Mouse (Mus musculus) forebrain, postnatal 0 days (tissue): ENCODE data around the gene Josd2. TPM values are rescaled to one million over a fixed set of nuclear protein-coding genes. Genes with fewer than 3 reads are reported as not detected.
A peak's percentile ranks its signal among the peaks of the same experiment; 100 is the strongest.

ENCODE experiments used
- ATAC-seq: fragments of 200-750 bp; cut with Nextera tagmentation; 2 replicates; pipeline ENCODE4 v1.8.0; 2017; ENCODE audit warnings: mild to moderate bottlenecking, moderate library complexity
- DNase-seq: peaks from one replicate; pipeline ENCODE4 v3.0.0-alpha.2; 2015
- H3K27ac ChIP-seq: fragments of 300-500 bp; sonication (generic); 2 replicates; pipeline ENCODE4 v1.5.1; 2014; ENCODE audit warnings: low read depth, mild to moderate bottlenecking, antibody characterized with exemption, low read length, moderate library complexity, mixed read lengths
- H3K27me3 ChIP-seq: fragments of 300-500 bp; sonication (generic); 2 replicates; pipeline ENCODE4 v1.6.1; 2014; ENCODE audit warnings: mild to moderate bottlenecking, low read length, mixed read lengths; ENCODE audit not compliant: insufficient read depth
- H3K36me3 ChIP-seq: fragments of 300-500 bp; sonication (generic); 2 replicates; pipeline ENCODE4 v1.6.1; 2014; ENCODE audit warnings: mild to moderate bottlenecking, moderate library complexity; ENCODE audit not compliant: insufficient read depth
- H3K4me1 ChIP-seq: fragments of 300-500 bp; sonication (generic); 2 replicates; pipeline ENCODE4 v1.6.1; 2014; ENCODE audit warnings: antibody characterized with exemption; ENCODE audit not compliant: insufficient read depth
- H3K4me2 ChIP-seq: fragments of 300-500 bp; sonication (generic); 2 replicates; pipeline ENCODE4 v1.6.1; 2014; ENCODE audit warnings: low read depth, mild to moderate bottlenecking, moderate library complexity
- H3K4me3 ChIP-seq: fragments of 300-500 bp; sonication (generic); 2 replicates; pipeline ENCODE4 v1.5.1; 2014; ENCODE audit warnings: low read depth, low read length, mixed read lengths
- H3K9ac ChIP-seq: fragments of 300-500 bp; sonication (generic); 2 replicates; pipeline ENCODE4 v1.6.1; 2014; ENCODE audit warnings: mild to moderate bottlenecking
- H3K9me3 ChIP-seq: fragments of 300-500 bp; sonication (generic); 2 replicates; pipeline ENCODE4 v1.6.1; 2016; ENCODE audit warnings: low read length
- CTCF ChIP-seq: sonication (generic); IDR thresholded peaks from 2 replicates; pipeline ENCODE4 v1.5.1; 2016; ENCODE audit warnings: antibody characterized with exemption, control low read depth, low read depth
- WGBS: fragments of 180-500 bp; shearing (Covaris S2); extraction: QIAGEN DNeasy Blood & Tissue Kit; methylation state at CpG from one replicate; pipeline ENCODE4 v1.1.7; 2014; 5-methylcytosine and 5-hydroxymethylcytosine counted together
- polyA plus RNA-seq: library from polyadenylated mRNA; unstranded; fragments of >200 nt; fragmentation: Nextera tagmentation; extraction: Ambion mirVana; gene quantifications from 2 replicates; pipeline ENCODE4 v1.2.1, GENCODE M21; 2015
- total RNA-seq: library from RNA; depleted of rRNA; stranded (reverse); fragments of >200 nt; gene quantifications from 2 replicates; pipeline ENCODE4 v1.2.3, GENCODE M21; 2014

Josd2 gene
- total and polyA plus RNA-seq, 2 experiments from 2014 or later: 27.6 to 28.6 TPM

DNA sequence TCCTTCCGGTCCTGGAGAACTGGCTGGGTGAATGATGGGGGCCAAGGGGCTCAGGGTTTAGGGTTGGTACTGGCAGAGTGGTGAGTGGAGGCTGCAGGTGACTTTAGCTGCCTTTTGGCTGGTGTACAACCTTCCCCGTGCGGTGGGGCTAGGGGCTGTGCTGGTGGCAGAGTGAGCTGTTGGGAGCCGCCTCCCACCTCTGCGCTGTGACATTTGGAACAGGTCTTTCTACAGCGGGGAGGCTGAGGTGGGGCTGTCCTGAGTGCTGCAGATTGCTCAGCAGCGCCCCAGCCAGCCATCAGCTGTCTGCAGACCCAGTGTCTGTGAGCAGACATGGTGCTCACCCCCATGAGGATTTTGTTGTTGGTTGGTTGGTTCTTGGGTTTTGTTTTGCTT, 22.3 kb upstream of the Josd2 start:
- peak overlapping the region; percentile 99 for H3K9ac ChIP-seq
- H3K4me3 ChIP-seq: peak overlapping the region; percentile 7; the same call in 1 of the 2 replicates
- no peak for TF ChIP-seq CTCF
- WGBS: 39% methylated on average over 7 of the region's 7 CpGs
- peak overlapping the region; percentile 29 for H3K27ac ChIP-seq
- H3K4me1 ChIP-seq: peaks cover 21% of the 10 kb centered on the region
- no peaks in the 10 kb centered on the region for H3K27me3 ChIP-seq
- ATAC-seq (no peak), DNase-seq (no peak)
- peak overlapping the region; percentile 92 for H3K4me2 ChIP-seq
- H3K36me3 ChIP-seq: peaks cover 60% of the 10 kb centered on the region
- no peaks in the 10 kb centered on the region for H3K9me3 ChIP-seq

DNA sequence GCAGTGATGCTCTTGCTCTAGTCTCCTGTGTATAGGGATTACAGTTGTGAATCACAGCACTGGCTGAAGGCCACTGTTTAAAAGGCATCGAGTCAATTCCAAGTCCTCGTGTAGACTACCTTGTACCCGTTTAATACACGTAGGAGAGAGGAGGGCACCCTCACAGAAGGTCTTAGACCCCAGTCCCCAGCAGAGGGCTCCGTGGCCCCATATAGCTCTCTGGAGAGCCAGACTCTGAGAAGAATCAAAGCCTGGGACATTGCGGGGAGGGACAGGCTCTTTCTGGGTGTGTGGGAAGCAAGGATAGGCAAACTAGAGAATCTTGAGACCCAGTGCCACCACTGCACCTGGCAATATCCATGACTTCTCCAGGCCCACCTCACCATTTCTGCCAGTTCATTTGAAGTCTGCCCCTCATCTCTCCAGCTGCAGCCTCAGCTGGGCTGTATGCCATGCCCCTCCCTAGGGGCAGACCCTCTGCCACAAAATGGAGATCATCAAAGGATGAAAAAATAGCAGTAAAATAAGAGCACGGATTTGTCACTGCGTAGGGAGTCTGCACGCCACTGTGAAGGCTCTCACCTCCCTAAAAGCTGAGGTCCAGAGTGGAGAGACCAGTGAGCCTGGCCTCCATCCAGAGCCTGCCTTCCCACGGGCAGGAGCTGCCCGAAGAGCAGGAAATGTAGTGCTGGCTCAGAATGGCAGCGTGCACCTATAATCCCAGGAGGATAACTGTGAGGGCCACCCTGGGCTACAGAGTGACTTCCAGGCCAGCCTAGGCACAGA, 21.5 kb upstream of the Josd2 start:
- TF ChIP-seq CTCF: no peak
- Histone ChIP-seq H3K9me3 (no peaks in the 10 kb centered on the region), H3K27ac (peak overlapping the region; percentile 15; the same call in 1 of the 2 replicates), H3K27me3 (no peaks in the 10 kb centered on the region), H3K36me3 (peaks cover 60% of the 10 kb centered on the region), H3K4me3 (no peak overlapping the region), H3K9ac (peak overlapping the region; percentile 99; the same call in 1 of the 2 replicates), H3K4me2 (peak overlapping the region; percentile 92), H3K4me1 (peaks cover 20% of the 10 kb centered on the region)
- WGBS: 30% methylated on average over 12 of the region's 12 CpGs
- DNase-seq: no peak
- no peak for ATAC-seq

DNA sequence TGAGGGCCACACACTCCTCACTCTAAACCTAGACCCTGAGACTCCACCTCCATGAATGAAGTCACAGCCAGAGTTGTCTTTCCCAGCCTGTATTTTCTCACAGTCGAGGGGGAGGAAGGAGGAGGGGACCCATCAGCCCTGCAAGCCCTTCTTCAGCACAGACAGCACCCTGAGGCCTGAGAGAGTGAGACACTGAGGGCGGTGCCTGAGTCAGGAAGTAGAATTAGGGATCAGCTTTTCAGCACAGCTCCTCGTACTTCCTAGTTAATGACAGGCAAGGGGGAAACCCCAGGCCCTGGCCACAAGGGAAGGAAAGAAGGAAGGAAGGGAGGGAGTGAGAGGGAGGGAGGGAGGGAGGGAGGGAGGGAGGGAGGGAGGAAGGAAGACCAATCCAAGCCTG, 14.5 kb upstream of the Josd2 start:
- no peaks in the 10 kb centered on the region for H3K27me3 ChIP-seq
- no peaks in the 10 kb centered on the region for H3K9me3 ChIP-seq
- ATAC-seq (no peak; the same call in 1 of the 2 replicates), DNase-seq (no peak)
- H3K4me2 ChIP-seq: no peak overlapping the region
- WGBS: 22% methylated on average over 3 of the region's 3 CpGs
- TF ChIP-seq CTCF: no peak
- no peaks in the 10 kb centered on the region for H3K4me1 ChIP-seq
- no peak overlapping the region for H3K27ac ChIP-seq
- peaks cover 53% of the 10 kb centered on the region for H3K36me3 ChIP-seq
- no peak overlapping the region for H3K4me3 ChIP-seq
- no peak overlapping the region for H3K9ac ChIP-seq

DNA sequence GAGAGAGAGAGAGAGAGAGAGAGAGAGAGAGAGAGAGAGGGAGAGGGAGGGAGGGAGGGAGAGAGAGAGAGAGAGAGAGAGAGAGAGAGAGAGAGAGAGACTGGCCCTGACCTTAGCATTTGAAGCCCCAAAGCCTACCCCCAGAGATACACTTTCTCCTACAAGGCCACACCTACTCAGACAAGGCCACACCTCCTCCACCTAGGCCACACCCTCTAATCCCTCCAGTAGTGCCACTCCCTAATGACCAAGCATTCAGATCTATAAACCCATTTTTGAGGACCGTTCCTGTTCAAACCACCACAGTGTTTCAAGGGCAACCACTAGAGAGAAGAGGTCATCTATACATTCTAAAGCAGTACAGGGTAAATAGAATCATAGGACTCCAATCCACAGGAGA, 11.5 kb upstream of the Josd2 start:
- Histone ChIP-seq H3K4me3 (no peak overlapping the region), H3K27ac (no peak overlapping the region), H3K4me1 (no peaks in the 10 kb centered on the region), H3K36me3 (peaks cover 44% of the 10 kb centered on the region), H3K27me3 (no peaks in the 10 kb centered on the region), H3K4me2 (no peak overlapping the region), H3K9me3 (no peaks in the 10 kb centered on the region), H3K9ac (no peak overlapping the region)
- DNase-seq: no peak
- WGBS: 86% methylated on average over 1 of the region's 1 CpGs
- TF ChIP-seq CTCF: no peak
- ATAC-seq: no peak

DNA sequence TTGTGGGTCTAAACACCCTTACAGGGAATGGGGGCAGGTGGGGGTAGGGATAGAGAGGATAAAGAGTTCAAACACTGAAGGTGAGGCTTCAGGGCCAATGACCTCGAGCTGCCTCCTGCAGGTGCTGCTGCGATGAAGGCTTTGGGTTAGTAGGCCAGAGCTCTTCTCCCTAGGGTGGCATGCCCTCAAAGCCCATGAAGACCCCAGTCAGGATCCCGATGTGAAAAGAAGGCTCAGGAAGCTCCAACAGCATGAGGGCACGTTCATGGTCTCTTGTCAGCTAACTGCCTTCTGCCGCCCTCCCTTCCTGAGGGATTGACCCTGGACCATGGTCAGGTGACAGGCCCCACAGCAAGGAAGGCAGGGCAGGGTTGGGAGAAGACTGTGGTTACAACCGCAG, 7.7 kb upstream of the Josd2 start:
- no peak overlapping the region for H3K4me3 ChIP-seq
- no peak for DNase-seq

DNA sequence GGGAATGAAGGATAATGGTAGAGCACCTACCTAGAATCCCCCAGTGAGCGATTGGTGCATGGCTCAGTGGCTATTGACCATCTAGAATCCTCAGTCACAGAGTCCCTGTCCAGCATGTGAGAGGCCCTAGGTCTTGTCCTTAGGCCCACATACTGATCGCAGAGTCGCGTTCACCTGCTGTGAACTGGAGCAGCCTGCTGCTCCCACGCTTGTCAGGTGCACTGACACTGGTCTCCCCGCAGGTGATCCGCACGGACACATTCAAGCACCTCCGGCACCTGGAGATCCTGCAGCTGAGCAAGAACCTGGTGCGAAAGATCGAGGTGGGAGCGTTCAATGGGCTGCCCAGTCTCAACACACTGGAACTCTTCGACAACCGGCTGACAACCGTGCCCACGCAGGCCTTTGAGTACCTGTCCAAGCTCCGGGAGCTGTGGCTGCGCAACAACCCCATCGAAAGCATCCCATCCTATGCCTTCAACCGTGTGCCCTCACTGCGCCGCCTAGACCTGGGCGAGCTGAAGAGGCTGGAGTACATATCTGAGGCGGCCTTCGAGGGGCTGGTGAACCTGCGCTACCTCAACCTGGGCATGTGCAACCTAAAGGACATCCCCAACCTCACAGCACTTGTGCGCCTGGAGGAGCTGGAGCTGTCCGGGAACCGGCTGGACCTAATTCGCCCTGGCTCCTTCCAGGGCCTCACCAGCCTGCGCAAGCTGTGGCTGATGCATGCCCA, 6.8 kb upstream of the Josd2 start:
- Histone ChIP-seq H3K36me3 (peaks cover 62% of the 10 kb centered on the region), H3K9ac (no peak overlapping the region), H3K4me1 (peaks cover 15% of the 10 kb centered on the region), H3K27me3 (no peaks in the 10 kb centered on the region), H3K27ac (no peak overlapping the region), H3K4me2 (no peak overlapping the region), H3K9me3 (no peaks in the 10 kb centered on the region), H3K4me3 (no peak overlapping the region)
- TF ChIP-seq CTCF: no peak
- ATAC-seq: no peak
- no peak for DNase-seq
- 88% methylated on average over 31 of the region's 31 CpGs for WGBS

More for the DNA sequence above, 7.7 kb upstream of the Josd2 start:
- Histone ChIP-seq H3K4me2 (no peak overlapping the region), H3K9ac (no peak overlapping the region), H3K27me3 (no peaks in the 10 kb centered on the region), H3K9me3 (no peaks in the 10 kb centered on the region), H3K4me1 (peaks cover 15% of the 10 kb centered on the region), H3K27ac (no peak overlapping the region), H3K36me3 (peaks cover 62% of the 10 kb centered on the region)
- no peak for ATAC-seq
- no peak for TF ChIP-seq CTCF
- WGBS: 83% methylated on average over 6 of the region's 6 CpGs
